Mouse (Mus musculus) kidney, postnatal 0 days (tissue): Measurements from ENCODE around the gene Sptbn1. TPM values are rescaled to one million over a fixed set of nuclear protein-coding genes. Genes with fewer than 3 reads are reported as not detected.

Experiments used
- ATAC-seq: fragments of 200-750 bp; cut with Nextera tagmentation; replicated peaks from 2 replicates; pipeline ENCODE4 v1.8.0; 2017; ENCODE audit warnings: low read depth, moderate number of reproducible peaks, moderate TSS enrichment, moderate library complexity; ENCODE audit not compliant: low FRiP score
- DNase-seq: peaks from one replicate; pipeline ENCODE4 v3.0.0-alpha.2; 2016; ENCODE audit warnings: low spot score
- H3K27ac ChIP-seq: fragments of 300-500 bp; sonication (generic); 2 replicates; pipeline ENCODE4 v1.5.1; 2014; ENCODE audit warnings: mild to moderate bottlenecking
- H3K27me3 ChIP-seq: fragments of 300-500 bp; sonication (generic); 2 replicates; pipeline ENCODE4 v1.6.1; 2014; ENCODE audit warnings: low read length, mixed read lengths; ENCODE audit not compliant: insufficient read depth
- H3K36me3 ChIP-seq: fragments of 300-500 bp; sonication (generic); 2 replicates; pipeline ENCODE4 v1.6.1; 2014; ENCODE audit warnings: low read length, mixed read lengths; ENCODE audit not compliant: insufficient read depth
- H3K4me1 ChIP-seq: fragments of 300-500 bp; sonication (generic); replicated peaks from 2 replicates; pipeline ENCODE4 v1.6.1; 2014; ENCODE audit warnings: antibody characterized with exemption, low read length, mixed read lengths; ENCODE audit not compliant: insufficient read depth
- H3K4me2 ChIP-seq: fragments of 300-500 bp; sonication (generic); 2 replicates; pipeline ENCODE4 v1.6.1; 2014; ENCODE audit warnings: mild to moderate bottlenecking, low read length, moderate library complexity, mixed read lengths
- H3K4me3 ChIP-seq: fragments of 300-500 bp; sonication (generic); replicated peaks from 2 replicates; pipeline ENCODE4 v1.5.1; 2014; ENCODE audit warnings: low read depth, low read length
- H3K9ac ChIP-seq: fragments of 300-500 bp; sonication (generic); 2 replicates; pipeline ENCODE4 v1.6.1; 2014; ENCODE audit warnings: low read depth, low read length
- H3K9me3 ChIP-seq: fragments of 300-500 bp; sonication (generic); replicated peaks from 2 replicates; pipeline ENCODE4 v1.6.1; 2016; ENCODE audit warnings: low read length, inconsistent platforms, mixed read lengths
- CTCF ChIP-seq: IDR thresholded peaks from 2 replicates; pipeline ENCODE4 v1.5.1; 2016; ENCODE audit warnings: antibody characterized with exemption, low read depth, mild to moderate bottlenecking, moderate library complexity
- WGBS: fragments of 180-500 bp; shearing (Covaris S2); extraction: QIAGEN DNeasy Blood & Tissue Kit; methylation state at CpG from one replicate; pipeline ENCODE4 v1.1.7; 2014; 5-methylcytosine and 5-hydroxymethylcytosine counted together
- polyA plus RNA-seq: library from polyadenylated mRNA; unstranded; fragments of >200 nt; fragmentation: Nextera tagmentation; extraction: Ambion mirVana; gene quantifications from 2 replicates; pipeline ENCODE4 v1.2.1, GENCODE M21; 2015

Gene Sptbn1
- polyA plus RNA-seq, 1 experiment from 2014 or later = 119 TPM

- Histone ChIP-seq H3K4me1 (no peaks in the 10 kb centered on the region), H3K27ac (no peak overlapping the region), H3K4me2 (no peak overlapping the region), H3K27me3 (no peaks in the 10 kb centered on the region), H3K4me3 (no peak overlapping the region), H3K9me3 (no peaks in the 10 kb centered on the region), H3K9ac (no peak overlapping the region), H3K36me3 (peaks cover 95% of the 10 kb centered on the region)
- ATAC-seq = no peak
- no peak for TF ChIP-seq CTCF
- DNase-seq = no peak
- 83% methylated on average over 4 of the region's 4 CpGs for WGBS
These were observed 149.9 kb downstream of the Sptbn1 start for GRCm38 (mm10) chr11:30118038-30118437.

- H3K27me3 ChIP-seq = no peaks in the 10 kb centered on the region
- no peak overlapping the region for H3K27ac ChIP-seq
- no peak for ATAC-seq
- H3K4me2 ChIP-seq = no peak overlapping the region
- no peak for DNase-seq
- H3K9me3 ChIP-seq = no peaks in the 10 kb centered on the region
- no peak for TF ChIP-seq CTCF
- no peak overlapping the region for H3K9ac ChIP-seq
- H3K4me1 ChIP-seq = no peaks in the 10 kb centered on the region
- 46% methylated on average over 2 of the region's 2 CpGs for WGBS
- peaks cover 83% of the 10 kb centered on the region for H3K36me3 ChIP-seq
- no peak overlapping the region for H3K4me3 ChIP-seq
These were observed 154.3 kb downstream of the Sptbn1 start for GRCm38 (mm10) chr11:30113631-30114030.

GRCm38 (mm10) chr11:30110634-30111033 lies 157.3 kb downstream of the Sptbn1 start:
- WGBS = 81% methylated on average over 7 of the region's 7 CpGs
- H3K9me3 ChIP-seq = no peaks in the 10 kb centered on the region
- no peaks in the 10 kb centered on the region for H3K27me3 ChIP-seq
- H3K4me3 ChIP-seq = no peak overlapping the region
- ATAC-seq (no peak), DNase-seq (no peak)
- H3K4me2 ChIP-seq = no peak overlapping the region
- H3K27ac ChIP-seq = no peak overlapping the region
- H3K4me1 ChIP-seq = no peaks in the 10 kb centered on the region
- H3K36me3 ChIP-seq = peaks cover 72% of the 10 kb centered on the region
- no peak for TF ChIP-seq CTCF
- H3K9ac ChIP-seq = no peak overlapping the region

GRCm38 (mm10) chr11:30104177-30104576 lies 163.8 kb downstream of the Sptbn1 start:
- DNase-seq = no peak
- TF ChIP-seq CTCF = no peak
- Histone ChIP-seq H3K9me3 (no peaks in the 10 kb centered on the region), H3K27me3 (no peaks in the 10 kb centered on the region), H3K27ac (no peak overlapping the region), H3K4me2 (no peak overlapping the region), H3K36me3 (peaks cover 76% of the 10 kb centered on the region), H3K4me3 (no peak overlapping the region), H3K4me1 (no peaks in the 10 kb centered on the region), H3K9ac (no peak overlapping the region)
- ATAC-seq = no peak
- WGBS = 88% methylated on average over 10 of the region's 10 CpGs

GRCm38 (mm10) chr11:30102594-30102993 lies 165.4 kb downstream of the Sptbn1 start:
- no peaks in the 10 kb centered on the region for H3K9me3 ChIP-seq
- DNase-seq (no peak), ATAC-seq (no peak)
- H3K4me3 ChIP-seq = no peak overlapping the region
- no peak overlapping the region for H3K27ac ChIP-seq
- no peak overlapping the region for H3K4me2 ChIP-seq
- no peak for TF ChIP-seq CTCF
- WGBS = 89% methylated on average over 2 of the region's 2 CpGs
- H3K36me3 ChIP-seq = peaks cover 73% of the 10 kb centered on the region
- no peaks in the 10 kb centered on the region for H3K27me3 ChIP-seq
- H3K4me1 ChIP-seq = no peaks in the 10 kb centered on the region
- H3K9ac ChIP-seq = no peak overlapping the region

GRCm38 (mm10) chr11:30101796-30102195 lies 166.2 kb downstream of the Sptbn1 start:
- Histone ChIP-seq H3K4me3 (no peak overlapping the region), H3K9me3 (no peaks in the 10 kb centered on the region), H3K27me3 (no peaks in the 10 kb centered on the region), H3K9ac (no peak overlapping the region), H3K36me3 (peaks cover 76% of the 10 kb centered on the region), H3K27ac (no peak overlapping the region), H3K4me2 (no peak overlapping the region), H3K4me1 (no peaks in the 10 kb centered on the region)
- no peak for DNase-seq
- no peak for TF ChIP-seq CTCF
- WGBS = 97% methylated on average over 1 of the region's 1 CpGs
- no peak for ATAC-seq

GRCm38 (mm10) chr11:30101162-30101561 lies 166.8 kb downstream of the Sptbn1 start:
- no peak overlapping the region for H3K27ac ChIP-seq
- ATAC-seq = no peak
- WGBS = 97% methylated on average over 2 of the region's 2 CpGs
- H3K9ac ChIP-seq = no peak overlapping the region
- no peaks in the 10 kb centered on the region for H3K9me3 ChIP-seq
- no peak for TF ChIP-seq CTCF
- DNase-seq = no peak
- no peaks in the 10 kb centered on the region for H3K27me3 ChIP-seq
- H3K36me3 ChIP-seq = peaks cover 71% of the 10 kb centered on the region
- H3K4me3 ChIP-seq = no peak overlapping the region
- H3K4me1 ChIP-seq = no peaks in the 10 kb centered on the region
- H3K4me2 ChIP-seq = no peak overlapping the region
